Mouse (Mus musculus) hindbrain, embryonic 16.5 days (tissue): Measurements from ENCODE around the gene Grin2c. TPM values are rescaled to one million over a fixed set of nuclear protein-coding genes. Genes with fewer than 3 reads are reported as not detected.

Source experiments
- ATAC-seq: fragments of 200-750 bp; cut with Nextera tagmentation; 2 replicates; pipeline ENCODE4 v1.8.0; 2017; ENCODE audit warnings: moderate TSS enrichment, moderate library complexity
- H3K27ac ChIP-seq: fragments of 300-500 bp; sonication (generic); 2 replicates; pipeline ENCODE4 v1.5.1; 2014; ENCODE audit warnings: low read depth, mild to moderate bottlenecking, control low read depth, low read length, moderate library complexity
- H3K27me3 ChIP-seq: fragments of 300-500 bp; sonication (generic); replicated peaks from 2 replicates; pipeline ENCODE4 v1.6.1; 2014; ENCODE audit warnings: low read length; ENCODE audit not compliant: control insufficient read depth, insufficient read depth
- H3K36me3 ChIP-seq: fragments of 300-500 bp; sonication (generic); 2 replicates; pipeline ENCODE4 v1.6.1; 2014; ENCODE audit warnings: mild to moderate bottlenecking, low read length, moderate library complexity, mixed read lengths; ENCODE audit not compliant: control insufficient read depth, insufficient read depth
- H3K4me1 ChIP-seq: fragments of 300-500 bp; sonication (generic); 2 replicates; pipeline ENCODE4 v1.6.1; 2014; ENCODE audit warnings: low read depth, low read length; ENCODE audit not compliant: control insufficient read depth, insufficient read depth
- H3K4me2 ChIP-seq: fragments of 300-500 bp; sonication (generic); 2 replicates; pipeline ENCODE4 v1.6.1; 2014; ENCODE audit warnings: mild to moderate bottlenecking, low read length, control low read depth, moderate library complexity
- H3K4me3 ChIP-seq: fragments of 300-500 bp; sonication (generic); 2 replicates; pipeline ENCODE4 v1.5.1; 2014; ENCODE audit warnings: mild to moderate bottlenecking, low read length, control low read depth, moderate library complexity
- H3K9ac ChIP-seq: fragments of 300-500 bp; sonication (generic); 2 replicates; pipeline ENCODE4 v1.6.1; 2014; ENCODE audit warnings: low read depth, mild to moderate bottlenecking, control low read depth, low read length, moderate library complexity
- H3K9me3 ChIP-seq: fragments of 300-500 bp; sonication (generic); 2 replicates; pipeline ENCODE4 v1.6.1; 2014; ENCODE audit warnings: mild to moderate bottlenecking, low read length, moderate library complexity; ENCODE audit not compliant: control insufficient read depth
- WGBS: fragments of 180-500 bp; shearing (Covaris S2); extraction: QIAGEN DNeasy Blood & Tissue Kit; methylation state at CpG from one replicate; pipeline ENCODE4 v1.1.7; 2014; 5-methylcytosine and 5-hydroxymethylcytosine counted together
- microRNA-seq: library from miRNA; unstranded; fragments of <30 nt; microRNA quantifications from one replicate; pipeline ENCODE4, GENCODE M21; 2017
- polyA plus RNA-seq: library from polyadenylated mRNA; unstranded; fragments of >200 nt; fragmentation: Nextera tagmentation; extraction: Ambion mirVana; gene quantifications from 2 replicates; pipeline ENCODE4 v1.2.1, GENCODE M21; 2015

Gene Grin2c
- polyA plus RNA-seq, 1 experiment from 2014 or later, result 0.60 TPM

GRCm38 (mm10) chr11:115208776-115209732 is 58.0 kb downstream of the Grin2c start:
- H3K4me1 ChIP-seq, result peaks cover 13% of the 10 kb centered on the region
- WGBS, result 72% methylated on average over 25 of the region's 25 CpGs
- ATAC-seq, result no peak

GRCm38 (mm10) chr11:115208126-115208525 is 58.9 kb downstream of the Grin2c start:
- Histone ChIP-seq H3K36me3 (peaks cover 16% of the 10 kb centered on the region; the same call in 1 of the 2 replicates), H3K4me3 (no peak overlapping the region), H3K4me2 (no peak overlapping the region), H3K9ac (no peak overlapping the region), H3K27me3 (no peaks in the 10 kb centered on the region), H3K4me1 (peaks cover 13% of the 10 kb centered on the region), H3K9me3 (no peaks in the 10 kb centered on the region), H3K27ac (no peak overlapping the region; the same call in 1 of the 2 replicates)
- 61% methylated on average over 12 of the region's 12 CpGs for WGBS
- peak; percentile 35; the same call in 1 of the 2 replicates for ATAC-seq

More at GRCm38 (mm10) chr11:115208776-115209732, 58.0 kb downstream of the Grin2c start:
- Histone ChIP-seq H3K27me3 (no peaks in the 10 kb centered on the region), H3K27ac (no peak overlapping the region), H3K9ac (no peak overlapping the region), H3K36me3 (peaks cover 16% of the 10 kb centered on the region; the same call in 1 of the 2 replicates), H3K4me2 (no peak overlapping the region), H3K4me3 (no peak overlapping the region), H3K9me3 (no peaks in the 10 kb centered on the region)

- H3K9ac ChIP-seq, result no peak overlapping the region; the same call in 1 of the 2 replicates
- 84% methylated on average over 9 of the region's 9 CpGs for WGBS
- H3K9me3 ChIP-seq, result no peaks in the 10 kb centered on the region
- H3K27ac ChIP-seq, result no peak overlapping the region
- H3K4me1 ChIP-seq, result no peaks in the 10 kb centered on the region
- H3K4me3 ChIP-seq, result no peak overlapping the region
- H3K27me3 ChIP-seq, result no peaks in the 10 kb centered on the region
- ATAC-seq, result no peak; the same call in 1 of the 2 replicates
- no peak overlapping the region for H3K4me2 ChIP-seq
- peaks cover 20% of the 10 kb centered on the region for H3K36me3 ChIP-seq
These were observed 64.3 kb downstream of the Grin2c start for GRCm38 (mm10) chr11:115202756-115203155.

- peak; percentile 86 for ATAC-seq
- Histone ChIP-seq H3K9me3 (no peaks in the 10 kb centered on the region), H3K27ac (no peak overlapping the region), H3K9ac (no peak overlapping the region), H3K27me3 (no peaks in the 10 kb centered on the region), H3K4me2 (no peak overlapping the region), H3K4me1 (no peaks in the 10 kb centered on the region), H3K36me3 (peaks cover 20% of the 10 kb centered on the region), H3K4me3 (no peak overlapping the region)
- 12% methylated on average over 12 of the region's 12 CpGs for WGBS
These were observed 64.7 kb downstream of the Grin2c start for GRCm38 (mm10) chr11:115202316-115202715.

- no peaks in the 10 kb centered on the region for H3K9me3 ChIP-seq
- H3K4me3 ChIP-seq, result no peak overlapping the region
- 100% methylated on average over 4 of the region's 4 CpGs for WGBS
- no peaks in the 10 kb centered on the region for H3K27me3 ChIP-seq
- no peak overlapping the region for H3K9ac ChIP-seq
- no peak overlapping the region for H3K4me2 ChIP-seq
- H3K4me1 ChIP-seq, result no peaks in the 10 kb centered on the region
- peaks cover 15% of the 10 kb centered on the region for H3K36me3 ChIP-seq
- no peak for ATAC-seq
- H3K27ac ChIP-seq, result no peak overlapping the region
These were observed 66.5 kb downstream of the Grin2c start for GRCm38 (mm10) chr11:115200520-115200919.

Small RNA genes lying within 50 kb of the gene (microRNA-seq; reads per million reads assigned to microRNA genes)
- not detected for gene Gm25837

Other genes starting within 250 kb of the Grin2c start
- gene Cd300ld4, start 240.2 kb downstream of the Grin2c start, polyA plus RNA-seq, result not detected in 2 replicates
- not detected in 2 replicates for gene Cd300ld5, start 229.5 kb downstream of the Grin2c start, polyA plus RNA-seq
- not detected in 2 replicates for gene Cd300ld3, start 218.8 kb downstream of the Grin2c start, polyA plus RNA-seq
- 0.08 and 0.12 TPM in 2 replicates for gene Cd300e, start 205.1 kb downstream of the Grin2c start, polyA plus RNA-seq
- 0.89 and 1.3 TPM in 2 replicates for gene Rab37, start 175.8 kb downstream of the Grin2c start, polyA plus RNA-seq
- gene Cd300lf, start 133.3 kb downstream of the Grin2c start, polyA plus RNA-seq, result 0.29 and 0.32 TPM in 2 replicates
- gene Slc9a3r1, start 103.9 kb downstream of the Grin2c start, polyA plus RNA-seq, result 81.5 and 93.4 TPM in 2 replicates
- 12.3 and 13.1 TPM in 2 replicates for gene Tmem104, start 79.8 kb downstream of the Grin2c start, polyA plus RNA-seq
- gene Nat9, start 79.4 kb downstream of the Grin2c start, polyA plus RNA-seq, result 20.9 and 24.6 TPM in 2 replicates
- gene Fdxr, start 9.8 kb upstream of the Grin2c start, polyA plus RNA-seq, result 21.2 and 22.5 TPM in 2 replicates
- 1.4 and 2.0 TPM in 2 replicates for gene Fads6, start 30.4 kb upstream of the Grin2c start, polyA plus RNA-seq
- 0.06 and 0.18 TPM in 2 replicates for gene Otop2, start 39.9 kb upstream of the Grin2c start, polyA plus RNA-seq
- gene Ush1g, start 54.8 kb upstream of the Grin2c start, polyA plus RNA-seq, result 0.16 and 0.25 TPM in 2 replicates
- 2.3 and 2.7 TPM in 2 replicates for gene Otop3, start 67.5 kb upstream of the Grin2c start, polyA plus RNA-seq
- gene Hid1, start 100.5 kb upstream of the Grin2c start, polyA plus RNA-seq, result 66.9 and 67.8 TPM in 2 replicates
- gene Cdr2l, start 114.7 kb upstream of the Grin2c start, polyA plus RNA-seq, result 16.1 and 18.0 TPM in 2 replicates
- 185 and 186 TPM in 2 replicates for gene Mrpl58, start 136.5 kb upstream of the Grin2c start, polyA plus RNA-seq
- 832 and 923 TPM in 2 replicates for gene Atp5h, start 152.7 kb upstream of the Grin2c start, polyA plus RNA-seq
- 5.7 and 10.2 TPM in 2 replicates for gene Kctd2, start 152.9 kb upstream of the Grin2c start, polyA plus RNA-seq
- gene Trim80, start 173.3 kb upstream of the Grin2c start, polyA plus RNA-seq, result 0.15 TPM in 1 of 2 replicates, not detected in the other
- 0.34 and 0.46 TPM in 2 replicates for gene Slc16a5, start 195.2 kb upstream of the Grin2c start, polyA plus RNA-seq
- gene Armc7, start 208.4 kb upstream of the Grin2c start, polyA plus RNA-seq, result 16.8 and 19.4 TPM in 2 replicates
- 95.8 and 104 TPM in 2 replicates for gene Nt5c, start 224.6 kb upstream of the Grin2c start, polyA plus RNA-seq
- 1,336 TPM in 2 replicates for gene Jpt1, start 247.1 kb upstream of the Grin2c start, polyA plus RNA-seq